Mouse (Mus musculus): ENCODE data around the gene Dlg2.

Gene Dlg2

GRCm38 (mm10) chr7:91943224-91943623, 1466.8 kb downstream of the Dlg2 start:
- DNase-seq, result no peak

GRCm38 (mm10) chr7:91955584-91955983, 1479.1 kb downstream of the Dlg2 start:
- DNase-seq, result no peak

- DNase-seq, result no peak
Observed at GRCm38 (mm10) chr7:91962956-91963355, 1486.5 kb downstream of the Dlg2 start.

- DNase-seq, result peak; percentile 21
Observed at GRCm38 (mm10) chr7:91972970-91973369, 1496.5 kb downstream of the Dlg2 start.

GRCm38 (mm10) chr7:92003769-92004455, 1527.4 kb downstream of the Dlg2 start:
- no peak for DNase-seq

GRCm38 (mm10) chr7:92005681-92006425, 1529.4 kb downstream of the Dlg2 start:
- no peak for DNase-seq

- no peak for DNase-seq
Observed at GRCm38 (mm10) chr7:92008702-92009101, 1532.2 kb downstream of the Dlg2 start.

GRCm38 (mm10) chr7:92024928-92025327, 1548.5 kb downstream of the Dlg2 start:
- DNase-seq, result no peak

- DNase-seq, result no peak
Observed at GRCm38 (mm10) chr7:92025465-92026056, 1549.1 kb downstream of the Dlg2 start.

GRCm38 (mm10) chr7:92027049-92027448, 1550.6 kb downstream of the Dlg2 start:
- peak; percentile 42 for DNase-seq

GRCm38 (mm10) chr7:92034256-92034655, 1557.8 kb downstream of the Dlg2 start:
- DNase-seq, result no peak

GRCm38 (mm10) chr7:92040187-92040586, 1563.7 kb downstream of the Dlg2 start:
- DNase-seq, result no peak

- DNase-seq, result no peak
Observed at GRCm38 (mm10) chr7:92040785-92041411, 1564.4 kb downstream of the Dlg2 start.

GRCm38 (mm10) chr7:92044966-92045365, 1568.5 kb downstream of the Dlg2 start:
- DNase-seq, result no peak

- DNase-seq, result no peak
Observed at GRCm38 (mm10) chr7:92047271-92047670, 1570.8 kb downstream of the Dlg2 start.

- DNase-seq, result no peak
Observed at GRCm38 (mm10) chr7:92048876-92049275, 1572.4 kb downstream of the Dlg2 start.

- DNase-seq, result no peak
Observed at GRCm38 (mm10) chr7:92066851-92067250, 1590.4 kb downstream of the Dlg2 start.

- DNase-seq, result no peak
Observed at GRCm38 (mm10) chr7:92087429-92087828, 1611.0 kb downstream of the Dlg2 start.

- DNase-seq, result peak; percentile 52
Observed at GRCm38 (mm10) chr7:92093860-92094259, 1617.4 kb downstream of the Dlg2 start.

- DNase-seq, result no peak
Observed at GRCm38 (mm10) chr7:92095198-92095597, 1618.7 kb downstream of the Dlg2 start.

GRCm38 (mm10) chr7:92100847-92101246, 1624.4 kb downstream of the Dlg2 start:
- DNase-seq, result no peak

GRCm38 (mm10) chr7:92102892-92103543, 1626.5 kb downstream of the Dlg2 start:
- peak; percentile 54 for DNase-seq

- DNase-seq, result no peak
Observed at GRCm38 (mm10) chr7:92105477-92105876, 1629.0 kb downstream of the Dlg2 start.
